Mouse (Mus musculus) left cerebral cortex, postnatal 36 days (tissue): ENCODE results near the gene Olfr374. TPM values are rescaled to one million over a fixed set of nuclear protein-coding genes. Genes with fewer than 3 reads are reported as not detected.
"Not testable (repeated sequence)": the region's sequence is repeated elsewhere in the genome, so short reads cannot be mapped to it uniquely, and the experiment has no call there.

Source experiments
- DNase-seq, 2 experiments: peaks; one replicate each; pipeline ENCODE4 v3.0.0; 2021 to 2022; ENCODE audit warnings: low spot score in 2 of 2, mixed read lengths in 1 of 2
- intact Hi-C: fragments of 180-260 bp; cut with DNase I; formaldehyde crosslinking; loops from one replicate; pipeline ENCODE4 v1.15.1; 2025
- total RNA-seq, 2 experiments: library from RNA; stranded (reverse); gene quantifications; 2 replicates each; pipeline ENCODE4 v1.2.3; 2021

The Olfr374 gene
- total RNA-seq = not detected

DNA sequence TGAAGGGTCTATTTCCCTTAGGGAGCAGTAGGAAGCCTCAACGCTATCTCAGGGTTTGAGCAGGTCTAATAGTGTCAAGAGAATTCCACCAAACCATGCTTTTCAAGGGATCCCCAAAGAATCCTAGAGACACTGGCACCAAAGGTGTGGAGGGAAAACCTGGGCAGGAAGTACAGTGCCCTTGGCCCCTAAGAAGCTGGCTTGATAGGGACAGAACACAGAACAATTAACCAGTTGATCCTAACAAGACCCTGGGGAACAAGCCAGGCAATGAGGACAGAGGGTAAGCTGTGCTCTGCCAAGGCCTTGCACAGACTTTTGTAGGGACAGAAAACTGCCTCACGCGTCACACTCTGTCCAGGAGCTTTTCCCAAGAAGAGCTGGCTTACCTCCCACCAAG, at the start of gene Olfr374:
Gene Olfr374, plus strand, starts transcription at position 301 of the 400 bp plus-strand sequence.
- no peak for DNase-seq
- intact Hi-C loops = no loop called here

DNA sequence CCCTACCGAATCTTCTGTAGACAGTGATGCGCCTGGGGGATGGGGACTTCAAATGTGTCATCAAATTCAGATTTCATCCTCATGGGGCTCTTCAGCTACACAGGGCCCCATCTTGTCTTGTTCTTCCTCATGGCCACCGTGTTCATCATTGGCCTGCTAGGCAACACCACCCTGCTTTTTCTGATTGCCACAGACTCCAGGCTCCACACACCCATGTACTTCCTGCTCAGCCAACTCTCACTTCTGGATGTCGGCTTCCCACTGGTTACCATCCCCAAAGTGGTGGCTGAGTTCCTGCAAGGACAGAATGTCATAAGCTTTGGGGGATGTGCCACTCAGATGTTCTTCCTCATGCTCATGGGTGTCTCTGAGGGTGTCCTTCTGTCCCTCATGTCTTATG, 49.2 kb upstream of the Olfr374 start:
- intact Hi-C loops, DNase-seq: not testable (repeated sequence)

DNA sequence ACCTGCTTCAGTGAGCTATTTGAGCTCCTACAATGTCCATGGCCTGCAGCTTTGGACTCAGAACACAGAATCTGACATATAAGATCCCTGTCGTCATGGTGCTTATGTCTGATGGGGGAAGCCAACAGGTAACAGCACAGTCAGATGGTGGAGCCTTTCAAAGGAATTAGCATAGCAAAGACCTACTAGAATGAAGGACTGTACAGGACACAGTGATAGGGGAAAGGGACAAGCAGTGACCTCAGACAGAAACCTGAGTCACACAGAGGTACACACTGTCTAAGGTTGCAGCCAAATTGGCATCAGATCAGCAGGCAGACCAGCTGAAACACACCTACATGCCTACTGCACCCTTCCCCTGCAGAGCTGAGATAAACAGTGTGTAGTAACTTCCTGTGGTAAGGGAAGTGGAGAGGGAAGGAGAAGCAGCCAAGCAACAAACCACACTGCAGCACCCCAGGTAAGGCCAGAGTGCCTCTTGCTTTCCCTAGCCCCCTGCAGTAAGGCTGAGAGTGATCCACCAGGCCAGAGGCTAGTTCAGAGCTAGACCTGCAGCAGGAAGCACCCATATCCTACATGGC, 39.9 kb upstream of the Olfr374 start:
- DNase-seq, intact Hi-C loops: not testable (repeated sequence)

DNA sequence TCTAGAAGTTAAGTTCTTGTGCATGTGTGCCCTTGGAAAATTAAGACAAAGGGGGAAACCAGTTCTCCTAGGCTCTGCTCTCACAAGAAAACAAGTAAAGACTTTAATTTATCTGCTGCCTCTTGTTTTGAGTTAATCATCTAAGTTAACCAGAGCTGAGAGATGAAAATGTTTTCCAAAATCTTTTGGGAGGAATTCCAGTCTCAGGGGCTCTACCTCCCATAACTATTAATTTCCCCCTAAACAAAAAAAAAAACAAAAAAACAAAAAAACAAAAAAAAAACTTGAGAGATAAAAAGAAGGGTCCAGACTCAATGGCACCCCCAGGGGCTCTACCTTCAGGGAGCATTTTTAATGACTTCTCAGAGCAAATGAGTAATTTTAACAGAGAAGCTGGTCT, 24.0 kb upstream of the Olfr374 start, which contains the start of gene Olfr373:
Gene Olfr373, plus strand, starts transcription at position 301 of the 400 bp plus-strand sequence.
- intact Hi-C loops, DNase-seq: not testable (repeated sequence)

DNA sequence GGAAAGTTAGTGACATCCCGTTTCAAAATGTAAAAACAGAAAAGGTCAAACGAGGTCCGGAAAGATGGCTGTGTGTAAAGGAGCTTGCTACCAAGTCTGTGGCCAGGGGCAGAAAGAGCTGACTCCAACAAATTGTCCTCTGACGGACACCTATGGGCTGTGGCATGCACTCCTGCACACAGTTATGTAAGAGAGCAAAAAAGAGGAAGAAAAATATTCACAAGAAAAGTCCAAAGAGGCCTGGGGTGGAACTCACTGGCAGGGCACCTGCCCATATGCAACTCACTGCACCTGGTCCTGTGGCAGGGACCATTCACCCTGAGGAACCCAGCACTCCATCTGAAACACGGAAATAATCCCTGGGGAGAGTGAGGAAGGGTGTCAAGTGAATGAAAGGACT, 22.1 kb upstream of the Olfr374 start:
- intact Hi-C loops = loop anchor here (2.0 kb wide), 1 partner anchor 44 kb away; the partner anchor contains the start of gene Olfr372
- no peak for DNase-seq

DNA sequence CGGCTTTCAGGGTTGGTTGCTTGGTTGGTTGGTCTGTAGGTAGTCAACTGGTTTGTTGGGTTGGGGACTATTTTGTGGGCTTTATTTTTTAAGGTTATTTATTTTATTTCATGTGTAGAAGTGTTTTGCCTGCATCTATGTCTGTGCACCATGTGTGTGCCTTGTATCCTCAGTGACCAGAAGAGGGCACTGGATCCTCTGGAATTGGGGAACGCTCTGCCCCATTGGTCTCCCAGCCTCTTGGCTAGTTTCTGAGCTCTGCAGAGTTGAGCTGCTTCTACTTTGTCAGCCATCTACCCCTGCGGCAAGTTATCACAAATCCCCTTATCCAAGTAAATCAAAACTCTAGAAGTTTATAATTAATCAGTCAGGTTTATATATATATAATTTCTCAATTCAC, 19.2 kb upstream of the Olfr374 start:
- intact Hi-C loops = not testable (repeated sequence)

DNA sequence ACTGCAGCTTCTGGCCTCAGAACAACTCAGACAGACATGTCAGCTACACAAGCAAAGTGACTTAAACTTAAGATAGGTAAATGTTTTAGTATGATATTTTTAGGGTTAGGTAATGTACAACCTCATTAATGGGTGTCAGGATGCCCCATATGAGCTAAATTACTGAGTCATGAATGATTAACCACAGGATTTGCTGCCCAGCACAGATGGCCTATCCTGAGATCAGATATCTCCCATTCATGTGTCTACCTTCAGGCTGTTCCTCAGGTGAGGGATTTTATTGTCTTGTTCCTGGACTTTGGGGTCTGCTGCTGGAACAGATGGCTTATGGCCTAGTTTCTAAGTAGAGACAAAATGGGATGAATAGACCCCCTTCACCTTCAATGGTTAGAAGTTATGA, 10.1 kb upstream of the Olfr374 start:
- DNase-seq, intact Hi-C loops: not testable (repeated sequence)

More for the DNA sequence above, 19.2 kb upstream of the Olfr374 start:
- not testable (repeated sequence) for DNase-seq

DNA sequence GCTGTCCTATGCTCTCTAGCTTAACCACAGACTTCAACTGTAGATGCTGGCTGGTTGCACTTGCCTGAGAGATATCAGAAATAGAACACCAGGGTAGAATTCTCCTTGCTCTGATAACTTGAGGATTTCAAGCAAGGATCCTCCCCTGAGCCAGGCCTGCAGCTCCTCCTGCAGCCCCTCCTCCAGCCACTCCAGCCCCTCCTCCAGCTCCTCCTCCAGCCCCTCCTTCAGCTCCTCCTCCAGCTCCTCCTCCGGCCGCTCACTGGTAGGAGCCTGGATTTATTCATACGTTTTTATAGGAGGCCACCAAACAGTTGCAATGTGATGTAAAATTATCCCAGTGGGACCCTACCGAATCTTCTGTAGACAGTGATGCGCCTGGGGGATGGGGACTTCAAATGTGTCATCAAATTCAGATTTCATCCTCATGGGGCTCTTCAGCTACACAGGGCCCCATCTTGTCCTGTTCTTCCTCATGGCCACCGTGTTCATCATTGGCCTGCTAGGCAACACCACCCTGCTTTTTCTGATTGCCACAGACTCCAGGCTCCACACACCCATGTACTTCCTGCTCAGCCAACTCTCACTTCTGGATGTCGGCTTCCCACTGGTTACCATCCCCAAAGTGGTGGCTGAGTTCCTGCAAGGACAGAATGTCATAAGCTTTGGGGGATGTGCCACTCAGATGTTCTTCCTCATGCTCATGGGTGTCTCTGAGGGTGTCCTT, 7.3 kb upstream of the Olfr374 start:
- intact Hi-C loops = not testable (repeated sequence)

DNA sequence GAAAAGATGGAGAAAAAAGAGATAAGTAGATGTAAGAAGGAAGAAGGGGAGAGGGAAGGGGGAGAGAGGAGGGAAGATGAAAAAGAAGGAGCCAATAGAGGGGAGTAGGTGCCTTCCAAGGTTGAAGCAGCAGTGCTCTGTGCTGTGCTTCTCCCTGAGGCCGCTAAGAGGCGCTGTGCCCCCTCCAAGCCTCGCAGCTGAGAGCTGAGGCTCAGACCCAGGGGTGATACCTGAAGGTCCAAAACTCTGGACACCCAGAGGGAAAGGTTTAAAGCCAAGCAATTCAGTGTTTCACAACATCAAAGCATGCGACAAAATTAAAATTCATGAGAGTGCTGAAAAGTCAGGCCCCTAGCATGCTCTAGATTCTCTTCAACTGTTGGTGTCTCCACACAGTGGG, 1.7 kb upstream of the Olfr374 start:
- DNase-seq = no peak
- intact Hi-C loops = no loop called here

More for the DNA sequence above, 7.3 kb upstream of the Olfr374 start:
- peak in 1 of 2 experiments; percentile 4 for DNase-seq

DNA sequence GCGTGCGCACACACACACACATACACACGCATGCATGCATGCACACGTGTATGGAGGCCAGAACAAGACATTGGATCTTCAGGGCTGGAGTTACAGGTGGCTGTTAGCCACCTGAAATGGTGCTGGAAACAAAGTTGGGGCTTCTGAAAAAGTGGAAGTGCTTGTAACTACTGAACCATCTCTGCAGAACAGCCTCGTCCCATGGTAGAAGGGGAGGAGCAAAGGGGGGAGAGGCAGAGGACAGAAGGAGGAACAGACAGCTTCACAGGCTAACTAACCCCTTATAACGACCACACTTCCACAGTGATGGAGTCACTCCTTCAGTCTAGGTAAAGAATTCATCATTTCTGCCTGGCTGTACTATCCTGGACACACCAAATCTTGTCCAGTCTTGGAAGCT, 4.0 kb downstream of the Olfr374 start:
- intact Hi-C loops = no loop called here
- DNase-seq = no peak

DNA sequence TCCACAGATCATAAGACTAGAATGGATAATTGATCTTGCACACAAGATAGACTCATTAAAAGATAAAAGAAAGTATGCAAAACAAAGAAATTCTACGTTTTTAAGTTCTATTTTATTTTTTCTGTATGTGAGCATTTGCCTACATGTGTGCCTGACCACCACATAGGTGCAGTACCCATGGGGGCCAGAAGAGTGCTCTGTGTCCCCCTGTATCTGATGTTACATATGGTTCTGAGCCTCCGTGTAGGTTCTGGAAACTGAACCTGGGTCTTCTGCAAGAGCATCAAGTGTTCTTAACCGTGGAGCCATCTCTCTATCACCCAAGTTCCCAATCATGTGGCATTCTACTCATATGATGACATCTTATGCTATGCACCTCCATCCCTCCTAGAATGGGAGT, 5.6 kb downstream of the Olfr374 start:
- DNase-seq = no peak
- intact Hi-C loops = no loop called here

DNA sequence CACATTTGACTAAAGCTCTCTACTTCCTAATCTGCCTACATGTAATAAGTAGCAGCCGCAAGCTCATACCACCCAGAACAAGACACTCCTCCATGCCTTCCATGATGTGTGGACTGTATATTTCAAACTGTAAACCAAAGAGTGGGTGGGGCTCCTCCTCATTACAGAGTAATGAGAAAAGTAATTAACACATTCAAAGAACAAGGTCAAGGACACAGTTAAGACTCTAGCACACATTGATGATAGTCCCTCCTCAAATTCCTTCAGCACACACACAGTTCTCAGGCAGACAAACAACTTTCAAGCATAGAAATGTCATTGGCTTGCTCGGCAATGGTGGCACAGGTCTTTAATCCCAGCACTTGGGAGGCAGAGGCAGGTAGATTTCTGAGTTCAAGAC, 8.4 kb downstream of the Olfr374 start:
- no peak for DNase-seq
- intact Hi-C loops = no loop called here

DNA sequence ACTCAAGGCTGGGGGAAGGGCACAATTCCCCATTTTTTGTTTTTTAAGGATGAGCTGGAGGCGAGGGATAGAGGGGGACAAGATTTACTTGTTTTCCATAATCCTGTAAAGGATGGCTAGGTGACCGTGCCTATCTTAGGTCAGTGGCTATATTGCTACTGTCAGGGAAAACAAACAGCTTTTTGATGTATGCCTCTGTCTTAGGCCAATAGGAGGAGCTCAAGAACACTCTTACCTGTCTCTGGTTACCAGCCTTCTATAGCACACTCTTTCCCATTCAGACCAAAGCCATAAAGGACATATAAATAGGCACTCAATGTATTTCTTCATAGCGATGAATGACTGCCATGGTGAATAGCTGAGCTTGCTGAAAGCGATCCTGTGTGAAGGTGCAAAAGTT, 11.8 kb downstream of the Olfr374 start:
- intact Hi-C loops = no loop called here
- DNase-seq = no peak

DNA sequence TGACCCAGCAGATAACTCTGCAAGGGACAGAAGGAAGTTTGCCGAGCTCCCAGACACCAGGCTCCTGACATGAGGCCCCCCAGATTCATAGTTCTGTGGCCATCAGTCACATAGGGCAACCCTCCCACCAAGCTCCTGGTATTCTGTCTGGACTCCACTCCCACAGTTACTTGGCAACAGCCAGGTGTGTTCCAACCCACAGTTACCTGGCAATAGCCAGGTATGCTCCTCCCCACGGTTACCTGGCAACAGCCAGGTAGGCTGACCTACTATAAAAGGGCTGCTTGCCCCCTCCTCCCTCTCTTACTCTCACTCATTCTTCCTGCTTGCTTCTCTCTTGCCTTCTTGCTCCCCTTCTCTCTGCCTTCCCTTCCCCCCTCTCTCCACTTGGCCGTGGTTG, 14.6 kb downstream of the Olfr374 start:
- DNase-seq, intact Hi-C loops: not testable (repeated sequence)

DNA sequence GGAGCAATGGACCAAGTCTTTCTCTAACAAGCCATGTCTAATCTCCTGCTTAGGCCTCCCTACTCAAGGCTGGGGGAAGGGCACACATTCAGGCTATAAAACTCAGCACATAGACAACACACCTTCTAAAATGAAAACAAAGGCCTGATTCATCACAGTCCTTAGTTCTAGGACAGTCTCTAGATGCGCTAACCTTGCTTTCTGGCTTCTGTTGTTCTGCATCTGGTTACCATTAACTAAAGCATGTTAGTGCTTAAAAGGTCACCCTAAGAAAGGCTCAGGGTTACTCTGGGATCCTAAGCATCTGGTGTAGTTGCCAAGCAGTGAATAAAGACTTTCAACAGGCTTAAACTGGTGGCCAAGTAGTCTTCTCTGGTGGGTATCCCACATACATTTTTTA, 15.2 kb downstream of the Olfr374 start:
- intact Hi-C loops = no loop called here
- DNase-seq = no peak

DNA sequence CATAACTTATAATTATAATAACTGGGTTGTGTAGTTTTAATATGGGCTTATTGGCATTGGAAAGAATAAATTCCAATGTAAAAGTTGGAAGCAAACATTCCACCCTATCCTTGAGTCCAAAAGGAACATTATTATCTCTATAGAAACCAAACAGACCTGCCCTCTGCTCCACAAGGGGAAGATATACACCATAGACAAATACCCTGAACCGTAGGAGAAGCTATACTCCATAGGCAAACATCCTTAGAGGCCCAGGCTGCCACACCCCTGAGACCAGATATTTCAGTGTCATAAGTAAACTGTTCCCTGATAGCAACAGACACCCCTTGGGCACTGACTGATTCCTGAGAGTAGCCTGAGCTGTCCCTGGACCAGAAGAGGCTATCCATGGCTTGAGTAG, 21.0 kb downstream of the Olfr374 start:
- intact Hi-C loops = no loop called here
- DNase-seq = no peak

DNA sequence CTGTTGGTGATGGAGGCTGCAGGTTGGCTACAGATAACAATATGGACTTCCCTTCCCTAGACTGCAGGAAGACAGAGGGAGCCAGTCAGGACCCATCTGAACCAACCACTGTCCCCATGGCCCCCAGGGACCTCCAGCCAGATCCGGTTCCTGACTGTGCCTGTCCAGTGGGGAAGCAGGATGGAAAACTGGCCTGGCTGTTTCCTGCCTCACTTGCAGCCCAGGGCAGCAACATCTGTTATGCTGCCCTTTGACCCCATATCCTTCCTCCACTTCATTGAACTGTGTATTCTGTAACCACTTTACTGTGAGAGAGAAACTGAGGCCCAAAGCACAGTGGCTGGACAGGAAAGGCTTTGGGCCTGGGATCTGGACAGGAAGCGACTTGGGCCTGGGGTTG, 24.4 kb downstream of the Olfr374 start:
- no peak for DNase-seq
- intact Hi-C loops = no loop called here

DNA sequence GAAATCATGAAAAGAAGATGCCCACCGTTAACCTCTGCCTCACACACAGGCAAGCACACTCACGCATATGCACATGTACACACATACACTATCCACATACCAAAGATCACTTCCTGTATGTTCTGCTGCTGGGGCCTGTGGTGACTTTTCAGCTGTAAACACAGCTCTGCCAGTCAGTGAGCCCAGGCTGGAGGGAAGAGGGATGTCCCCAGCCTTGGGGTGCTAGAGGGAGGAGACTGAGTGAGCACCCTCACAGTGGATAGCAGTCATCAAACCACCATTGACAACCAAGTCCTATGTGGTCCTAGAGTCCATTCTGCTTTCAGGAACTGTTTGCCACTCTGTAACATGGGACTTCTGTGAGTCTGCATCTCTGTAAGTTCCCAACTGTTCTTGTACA, 25.1 kb downstream of the Olfr374 start:
- no peak for DNase-seq
- intact Hi-C loops = no loop called here

DNA sequence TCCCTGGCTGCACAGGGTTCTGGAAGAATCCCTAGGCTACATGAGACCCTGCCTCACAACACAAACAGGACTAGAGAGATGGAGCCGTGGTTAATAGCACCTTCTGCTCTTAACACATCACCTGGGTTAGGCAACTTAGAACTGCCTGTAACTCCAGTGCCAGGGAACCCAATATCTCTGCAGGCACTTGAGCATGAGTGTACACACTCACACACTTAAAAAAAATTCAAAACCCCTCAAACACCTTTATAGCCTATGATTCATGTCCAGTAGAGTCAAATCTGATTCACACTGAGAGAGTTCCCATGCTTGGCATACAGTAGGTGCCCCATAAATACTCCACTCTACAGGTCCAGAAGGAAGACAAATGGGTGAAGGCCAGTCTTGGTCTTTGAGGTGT, 25.6 kb downstream of the Olfr374 start:
- no peak for DNase-seq
- intact Hi-C loops = no loop called here

DNA sequence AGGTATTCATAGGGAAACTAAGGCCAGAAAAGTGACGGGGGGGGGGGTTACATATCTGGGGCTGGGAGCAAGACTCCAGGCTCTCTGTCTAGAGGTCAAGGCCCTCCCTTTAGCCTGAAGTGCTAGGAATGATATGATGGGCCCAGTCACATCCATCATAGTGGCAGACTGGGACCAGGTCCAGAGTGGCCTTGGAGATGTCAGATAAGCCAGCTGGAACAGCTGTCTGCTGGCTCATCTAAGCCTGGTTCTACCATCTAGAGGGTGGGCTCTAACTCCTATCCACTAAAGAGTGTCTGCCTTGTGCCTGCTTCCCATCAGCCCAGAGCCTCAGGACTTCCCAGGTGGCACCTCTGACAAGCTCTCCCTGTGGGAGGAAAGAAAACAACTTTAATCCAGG, 26.1 kb downstream of the Olfr374 start:
- no peak for DNase-seq

DNA sequence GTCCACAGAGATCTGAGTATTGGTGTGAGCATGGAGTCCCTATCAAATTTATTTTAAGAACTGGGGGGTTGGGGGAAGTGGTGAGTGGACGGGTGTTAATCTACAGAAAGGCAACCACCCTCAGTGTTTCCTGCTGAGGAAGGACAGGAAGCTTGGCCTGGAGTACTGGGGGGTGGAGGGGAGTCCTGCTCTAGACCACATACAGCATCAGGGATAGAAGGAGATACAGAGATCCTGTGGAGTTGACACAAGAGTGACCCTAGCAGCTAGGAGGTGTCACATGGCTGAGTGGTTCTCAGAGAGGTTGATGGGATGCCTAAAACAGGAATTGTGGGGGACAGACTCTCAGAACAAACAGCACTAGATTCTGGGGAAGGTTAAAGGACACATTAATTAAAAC, 26.7 kb downstream of the Olfr374 start:
- intact Hi-C loops = no loop called here
- DNase-seq = no peak

More for the DNA sequence above, 26.1 kb downstream of the Olfr374 start:
- intact Hi-C loops = no loop called here
